ENCODE assay signal across 18 mouse cellular contexts in the genomic region with DNA sequence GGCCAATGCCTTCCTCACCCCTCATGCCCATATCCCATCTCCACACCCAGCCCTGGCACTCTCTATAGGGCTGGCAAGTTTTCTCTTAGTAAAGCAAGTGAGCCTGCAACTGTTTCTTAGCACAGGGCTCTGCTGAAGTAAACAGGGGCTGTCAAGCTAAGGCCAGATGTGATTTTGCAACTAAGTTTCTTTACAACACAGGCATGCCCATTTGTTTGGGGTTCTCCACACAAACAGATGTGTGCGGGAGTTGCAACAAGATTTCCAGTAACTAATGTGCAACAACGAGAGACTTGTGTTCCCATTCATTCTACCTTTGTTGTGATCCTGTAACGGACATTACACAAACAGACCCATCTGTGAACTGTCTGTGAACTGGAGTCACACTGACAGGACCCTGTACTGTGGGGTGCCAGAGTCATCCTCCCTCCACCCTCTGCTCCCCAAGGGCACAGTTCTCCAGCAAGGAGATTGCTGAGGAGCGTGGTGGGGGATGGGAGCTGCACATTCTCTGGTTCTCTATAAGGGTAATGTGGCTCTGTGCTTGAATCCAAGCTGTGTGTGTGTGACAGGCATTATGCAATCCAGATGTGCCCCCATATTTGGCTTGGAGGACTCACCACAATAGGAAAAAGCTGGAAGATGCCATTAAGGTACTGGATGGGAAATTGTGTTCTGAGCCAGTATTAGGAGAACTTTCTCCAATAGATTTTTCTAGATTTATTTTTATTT. TPM values are rescaled to one million over a fixed set of nuclear protein-coding genes. Genes with fewer than 3 reads are reported as not detected.
DNase-seq lines count a peak whose midpoint lies in the region; ATAC-seq and TF ChIP-seq lines count a peak whose summit lies in the region.
"Had no signal": no experiment of that assay in that cellular context is flagged by ENCODE, and none has a peak within 500 bp of the region (broad histone marks: within the 10 kb centered on the region; RNA-seq: fewer than 3 reads in every experiment).

No protein-coding gene starts in this region.

- H3K9me3 ChIP-seq in hindbrain, embryonic 11.5 days (ENCODE audit: control insufficient read depth, low read length): no peaks in the 10 kb centered on the region
- H3K9me3 ChIP-seq in hindbrain, embryonic 13.5 days: no peaks in the 10 kb centered on the region
- H3K9me3 ChIP-seq in limb, embryonic 11.5 days (ENCODE audit: control insufficient read depth, low read length): no peaks in the 10 kb centered on the region

- DNase-seq in hindbrain, embryonic 11.5 days (ENCODE audit: low spot score): peak; percentile 13
- DNase-seq in testis, postnatal 10 days (ENCODE audit: low spot score): no peak
- peak; percentile 48 for DNase-seq in limb, embryonic 11.5 days (ENCODE audit: low spot score)
- DNase-seq in left cerebral cortex, postnatal 25 days (ENCODE audit: low spot score in 2 of 2): no peak
- DNase-seq in B cell, adult 2 months: no peak
- DNase-seq: adrenal gland, postnatal 14 days; cerebellum, postnatal 10 days; heart, adult 18-20 months; heart, postnatal 10 days; kidney, postnatal 25 days; left cerebral cortex, postnatal 4 days; thymus, adult 18-20 months had no signal

- ATAC-seq in hindbrain, embryonic 11.5 days (ENCODE audit: low FRiP score): no peak
- ATAC-seq in hindbrain, embryonic 13.5 days (ENCODE audit: low FRiP score): no peak
- ATAC-seq in limb, embryonic 11.5 days (ENCODE audit: insufficient number of reproducible peaks, low FRiP score, low TSS enrichment, low read depth): no peak
- no peak for ATAC-seq in granulocyte monocyte progenitor cell, adult 5-6 weeks (replicated peaks; ENCODE audit: poor library complexity, severe bottlenecking)
- ATAC-seq: midbrain, embryonic 16.5 days had no signal

- no peak overlapping the region for H3K9ac ChIP-seq in hindbrain, embryonic 11.5 days (ENCODE audit: low read depth, low read length)
- H3K9ac ChIP-seq in hindbrain, embryonic 13.5 days: no peak overlapping the region
- no peak overlapping the region for H3K9ac ChIP-seq in limb, embryonic 11.5 days (ENCODE audit: low read length)

- no peak overlapping the region for H3K27ac ChIP-seq in hindbrain, embryonic 11.5 days (ENCODE audit: low read depth, low read length)
- no peak overlapping the region for H3K27ac ChIP-seq in hindbrain, embryonic 13.5 days
- peak overlapping the region; percentile 16; the same call in 1 of the 2 replicates for H3K27ac ChIP-seq in testis, adult 2 months (ENCODE audit: control insufficient read depth, insufficient read depth, low read depth, low read length)
- H3K27ac ChIP-seq in limb, embryonic 11.5 days (replicated peaks; ENCODE audit: low read depth, low read length): no peak overlapping the region; the same call in 1 of the 2 replicates
- H3K27ac ChIP-seq: macrophage had no signal

- H3K4me2 ChIP-seq in hindbrain, embryonic 11.5 days (replicated peaks; ENCODE audit: low read depth, low read length): no peak overlapping the region
- no peak overlapping the region for H3K4me2 ChIP-seq in hindbrain, embryonic 13.5 days
- H3K4me2 ChIP-seq in limb, embryonic 11.5 days (ENCODE audit: low read depth, severe bottlenecking): no peak overlapping the region

- 67% methylated on average over 4 of the region's 4 CpGs for WGBS in hindbrain, embryonic 11.5 days
- WGBS in hindbrain, embryonic 13.5 days: 75% methylated on average over 4 of the region's 4 CpGs
- WGBS in limb, embryonic 11.5 days: 51% methylated on average over 4 of the region's 4 CpGs

- H3K36me3 ChIP-seq in hindbrain, embryonic 11.5 days (ENCODE audit: control insufficient read depth, insufficient read depth, low read length): no peaks in the 10 kb centered on the region
- no peaks in the 10 kb centered on the region for H3K36me3 ChIP-seq in hindbrain, embryonic 13.5 days
- no peaks in the 10 kb centered on the region for H3K36me3 ChIP-seq in testis, adult 2 months (ENCODE audit: control insufficient read depth, insufficient read depth, low read length)
- H3K36me3 ChIP-seq in limb, embryonic 11.5 days (ENCODE audit: control insufficient read depth, insufficient read depth, low read length): no peaks in the 10 kb centered on the region

- TF ChIP-seq POLR2A in testis, adult 2 months (IDR thresholded peaks at IDR 0.05; ENCODE audit: control insufficient read depth, low read depth, low read length): no peak

- H3K4me1 ChIP-seq in hindbrain, embryonic 11.5 days (replicated peaks; ENCODE audit: control insufficient read depth, insufficient read depth, low read length): no peaks in the 10 kb centered on the region
- peaks cover 5% of the 10 kb centered on the region; the same call in 1 of the 2 replicates for H3K4me1 ChIP-seq in hindbrain, embryonic 13.5 days (replicated peaks)
- peaks cover 3% of the 10 kb centered on the region; the same call in 1 of the 2 replicates for H3K4me1 ChIP-seq in testis, adult 2 months (ENCODE audit: control insufficient read depth, insufficient read depth, low read length)
- no peaks in the 10 kb centered on the region; the same call in 1 of the 2 replicates for H3K4me1 ChIP-seq in limb, embryonic 11.5 days (ENCODE audit: control insufficient read depth, insufficient read depth, low read length)

- TF ChIP-seq CTCF in testis, adult 2 months (IDR thresholded peaks at IDR 0.05; ENCODE audit: control insufficient read depth, insufficient read depth, insufficient replicate concordance, low read depth, low read length): no peak

- intact Hi-C loops in left cerebral cortex, postnatal 25 days (cut with DNase I): no loop called here

- no peaks in the 10 kb centered on the region for H3K27me3 ChIP-seq in hindbrain, embryonic 11.5 days (ENCODE audit: control insufficient read depth, insufficient read depth, low read length)
- no peaks in the 10 kb centered on the region for H3K27me3 ChIP-seq in hindbrain, embryonic 13.5 days
- H3K27me3 ChIP-seq in testis, adult 2 months (ENCODE audit: control insufficient read depth, insufficient read depth, low read length): no peaks in the 10 kb centered on the region
- H3K27me3 ChIP-seq in limb, embryonic 11.5 days (ENCODE audit: control insufficient read depth, insufficient read depth, low read length): no peaks in the 10 kb centered on the region

- no peak overlapping the region for H3K4me3 ChIP-seq in hindbrain, embryonic 11.5 days (ENCODE audit: low read depth, low read length)
- H3K4me3 ChIP-seq in hindbrain, embryonic 13.5 days: no peak overlapping the region
- no peak overlapping the region for H3K4me3 ChIP-seq in testis, adult 2 months (ENCODE audit: control insufficient read depth, low read depth, low read length)
- no peak overlapping the region for H3K4me3 ChIP-seq in limb, embryonic 11.5 days (ENCODE audit: low read depth, low read length)
- H3K4me3 ChIP-seq: erythroblast, embryonic 14.5 days had no signal

RNA-seq across cellular contexts. Expression of a gene that starts 15.7 kb away (rescaled TPM):
- polyA plus RNA-seq in hindbrain, embryonic 11.5 days (2014; fragmentation: Nextera tagmentation; extraction: Ambion mirVana): 5.3 and 6.4 TPM in 2 replicates
- 1.1 and 2.3 TPM in 2 replicates for polyA plus RNA-seq in hindbrain, embryonic 13.5 days (2015; fragmentation: Nextera tagmentation; extraction: Ambion mirVana)
- 1.4 and 2.9 TPM in 2 replicates for polyA plus RNA-seq in testis, adult 2 months (2012; rRNA removed)
- polyA plus RNA-seq in limb, embryonic 11.5 days (2014; fragmentation: Nextera tagmentation; extraction: Ambion mirVana): 2.2 and 3.7 TPM in 2 replicates
- total RNA-seq in left cerebral cortex, postnatal 25 days (2021): under 1 TPM; 0.16 to 0.39 TPM
- total RNA-seq in granulocyte monocyte progenitor cell, adult 5-6 weeks (2014; fragmentation: Nextera tagmentation): not detected in 2 replicates
- not detected in 2 replicates for total RNA-seq in granulocyte monocyte progenitor cell, adult 5-6 weeks (2017)
- polyA plus RNA-seq: erythroblast, embryonic 14.5 days; macrophage had no signal

RNA-seq across cellular contexts. Expression of a gene that starts 33.6 kb away (rescaled TPM):
- polyA plus RNA-seq in hindbrain, embryonic 11.5 days (2014; fragmentation: Nextera tagmentation; extraction: Ambion mirVana): 7.8 and 9.3 TPM in 2 replicates
- 7.5 and 8.2 TPM in 2 replicates for polyA plus RNA-seq in hindbrain, embryonic 13.5 days (2015; fragmentation: Nextera tagmentation; extraction: Ambion mirVana)
- polyA plus RNA-seq in testis, adult 2 months (2012; rRNA removed): 4.7 and 4.8 TPM in 2 replicates
- polyA plus RNA-seq in limb, embryonic 11.5 days (2014; fragmentation: Nextera tagmentation; extraction: Ambion mirVana): 10.0 and 11.2 TPM in 2 replicates
- 1 to 10 TPM; 7.6 to 8.7 TPM for total RNA-seq in left cerebral cortex, postnatal 25 days (2021)
- total RNA-seq in granulocyte monocyte progenitor cell, adult 5-6 weeks (2014; fragmentation: Nextera tagmentation): 8.1 and 9.5 TPM in 2 replicates
- total RNA-seq in granulocyte monocyte progenitor cell, adult 5-6 weeks (2017): 8.5 and 13.3 TPM in 2 replicates

RNA-seq across cellular contexts. Expression of a gene that starts 41.6 kb away (rescaled TPM):
- polyA plus RNA-seq in hindbrain, embryonic 11.5 days (2014; fragmentation: Nextera tagmentation; extraction: Ambion mirVana): 14.7 and 15.1 TPM in 2 replicates
- 16.0 and 16.3 TPM in 2 replicates for polyA plus RNA-seq in hindbrain, embryonic 13.5 days (2015; fragmentation: Nextera tagmentation; extraction: Ambion mirVana)
- polyA plus RNA-seq in testis, adult 2 months (2012; rRNA removed): 45.2 and 52.9 TPM in 2 replicates
- polyA plus RNA-seq in limb, embryonic 11.5 days (2014; fragmentation: Nextera tagmentation; extraction: Ambion mirVana): 9.7 and 9.9 TPM in 2 replicates
- 10 to 100 TPM; 26.6 to 29.5 TPM for total RNA-seq in left cerebral cortex, postnatal 25 days (2021)
- 41.4 and 56.5 TPM in 2 replicates for total RNA-seq in granulocyte monocyte progenitor cell, adult 5-6 weeks (2014; fragmentation: Nextera tagmentation)
- total RNA-seq in granulocyte monocyte progenitor cell, adult 5-6 weeks (2017): 25.3 and 34.5 TPM in 2 replicates

Comparison
In these comparisons a context has a peak if more than half of its experiments do, and no peak if none do; other contexts are left out.
1. DNase-seq: peak in hindbrain, embryonic 11.5 days (single experiment) and limb, embryonic 11.5 days (single experiment); none in testis, postnatal 10 days (single experiment), left cerebral cortex, postnatal 25 days (0 of 2) and B cell, adult 2 months (0 of 2).